Mouse (Mus musculus): ENCODE data around the gene Vps11.

- TF ChIP-seq CTCF (IDR thresholded peaks at IDR 0.05; ENCODE audit: extremely low read depth, insufficient read depth, low read length) (no peak), POLR2A (IDR thresholded peaks at IDR 0.05; ENCODE audit: extremely low read depth, insufficient read depth, low read length) (no peak)
Measured at GRCm38 (mm10) chr9:44327064-44327711, 34.3 kb downstream of the Vps11 start.
